Mouse (Mus musculus): ENCODE results near the gene Fam210b. TPM values are rescaled to one million over a fixed set of nuclear protein-coding genes. Genes with fewer than 3 reads are reported as not detected.

Gene Fam210b
- total RNA-seq, 1 experiment, result 1.6 TPM

DNA sequence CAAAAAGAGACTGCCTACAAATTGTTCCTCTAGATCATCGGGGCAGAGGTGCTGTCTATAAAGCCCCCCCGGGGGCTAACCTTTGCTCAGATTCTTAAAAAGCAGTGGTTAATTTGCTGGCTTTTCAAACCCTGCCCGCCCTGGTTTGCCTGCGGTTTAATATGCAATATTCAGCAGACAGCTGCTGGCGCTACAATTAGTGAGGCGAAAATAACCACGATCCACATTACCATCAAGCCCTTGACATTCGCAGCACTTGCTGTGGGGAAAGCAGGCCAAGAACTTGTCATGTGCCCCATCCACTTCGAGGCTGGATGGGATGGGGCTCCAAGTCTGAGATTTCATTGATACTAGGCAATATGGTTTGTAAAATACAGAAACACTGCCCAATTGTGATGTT is 7.9 kb downstream of the Fam210b start:
- H3K36me3 ChIP-seq (ENCODE audit: control insufficient read depth, insufficient read depth, low read length, poor library complexity, severe bottlenecking), result peaks cover 26% of the 10 kb centered on the region
- H3K9me3 ChIP-seq (ENCODE audit: control insufficient read depth, insufficient read depth, low read depth, low read length), result no peaks in the 10 kb centered on the region
- peaks cover 0 to 13% of the 10 kb centered on the region in 2 experiments; a peak in 1 of 4 replicates for H3K4me1 ChIP-seq (ENCODE audit: control insufficient read depth in 2 of 2, insufficient read depth in 2 of 2, low read length in 2 of 2, poor library complexity in 1 of 2)
- no peak overlapping the region for H3K27ac ChIP-seq (ENCODE audit: insufficient read depth, low read depth, low read length, poor library complexity, severe bottlenecking)
- in situ Hi-C loops (cut with MboI; ENCODE audit: low sequenced_read_pairs in 2 of 2, unreplicated experiment in 2 of 2), result no loop called here
- no peak for DNase-seq (ENCODE audit: low read depth, low spot score)
- H3K9ac ChIP-seq (ENCODE audit: insufficient read depth, low read depth, low read length, poor library complexity, severe bottlenecking), result no peak overlapping the region
- TF ChIP-seq MAFK (IDR thresholded peaks at IDR 0.05; ENCODE audit: insufficient read depth, low read depth, low read length) (no peak), ZC3H11A (IDR thresholded peaks at IDR 0.05; ENCODE audit: borderline replicate concordance, low read depth, low read length) (no peak), CHD2 (IDR thresholded peaks at IDR 0.05; ENCODE audit: low read depth, low read length) (no peak), HCFC1 (IDR thresholded peaks at IDR 0.05; ENCODE audit: borderline replicate concordance, insufficient read depth, low read length) (no peak), ZNF384 (IDR thresholded peaks at IDR 0.05; ENCODE audit: low read depth, low read length) (no peak)
- no peak overlapping the region for H3K4me3 ChIP-seq (ENCODE audit: insufficient read depth in 1 of 2, low read depth in 1 of 2, low read length in 2 of 2, poor library complexity in 1 of 2, severe bottlenecking in 1 of 2)

DNA sequence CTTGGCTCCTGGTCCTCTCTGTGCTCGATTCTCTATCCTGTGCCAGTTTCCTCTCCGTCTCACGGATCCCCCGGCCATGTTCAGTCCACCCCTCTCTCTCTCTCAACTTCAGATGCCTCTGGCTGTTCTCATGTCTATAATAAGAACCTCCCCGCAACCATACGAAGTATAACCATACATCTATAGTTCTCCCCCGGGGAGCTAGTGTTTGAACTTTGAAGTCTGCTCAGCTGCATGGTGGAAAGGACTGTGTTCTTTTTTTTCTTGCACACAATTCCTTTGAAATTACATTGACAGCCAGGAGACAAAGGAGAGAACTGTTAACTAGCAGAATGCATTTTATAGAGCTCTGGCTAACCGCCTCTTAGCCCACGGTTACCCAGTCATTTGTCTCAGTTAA is 9.4 kb downstream of the Fam210b start:
- in situ Hi-C loops (cut with MboI; ENCODE audit: low sequenced_read_pairs in 2 of 2, unreplicated experiment in 2 of 2), result no loop called here
- no peak overlapping the region for H3K27ac ChIP-seq (ENCODE audit: insufficient read depth, low read depth, low read length, poor library complexity, severe bottlenecking)
- no peaks in the 10 kb centered on the region for H3K9me3 ChIP-seq (ENCODE audit: control insufficient read depth, insufficient read depth, low read depth, low read length)
- DNase-seq (ENCODE audit: low read depth, low spot score), result no peak
- no peak overlapping the region for H3K9ac ChIP-seq (ENCODE audit: insufficient read depth, low read depth, low read length, poor library complexity, severe bottlenecking)
- H3K36me3 ChIP-seq (ENCODE audit: control insufficient read depth, insufficient read depth, low read length, poor library complexity, severe bottlenecking), result peaks cover 40% of the 10 kb centered on the region
- no peak for TF ChIP-seq ZNF384 (IDR thresholded peaks at IDR 0.05; ENCODE audit: low read depth, low read length)
- no peak for TF ChIP-seq ZC3H11A (IDR thresholded peaks at IDR 0.05; ENCODE audit: borderline replicate concordance, low read depth, low read length)
- no peak for TF ChIP-seq HCFC1 (IDR thresholded peaks at IDR 0.05; ENCODE audit: borderline replicate concordance, insufficient read depth, low read length)
- no peak for TF ChIP-seq CHD2 (IDR thresholded peaks at IDR 0.05; ENCODE audit: low read depth, low read length)
- no peak for TF ChIP-seq MAFK (IDR thresholded peaks at IDR 0.05; ENCODE audit: insufficient read depth, low read depth, low read length)
- H3K4me3 ChIP-seq (ENCODE audit: insufficient read depth in 1 of 2, low read depth in 1 of 2, low read length in 2 of 2, poor library complexity in 1 of 2, severe bottlenecking in 1 of 2), result no peak overlapping the region
- H3K4me1 ChIP-seq (ENCODE audit: control insufficient read depth in 2 of 2, insufficient read depth in 2 of 2, low read length in 2 of 2, poor library complexity in 1 of 2), result peaks cover 0 to 11% of the 10 kb centered on the region in 2 experiments; a peak in 1 of 4 replicates

DNA sequence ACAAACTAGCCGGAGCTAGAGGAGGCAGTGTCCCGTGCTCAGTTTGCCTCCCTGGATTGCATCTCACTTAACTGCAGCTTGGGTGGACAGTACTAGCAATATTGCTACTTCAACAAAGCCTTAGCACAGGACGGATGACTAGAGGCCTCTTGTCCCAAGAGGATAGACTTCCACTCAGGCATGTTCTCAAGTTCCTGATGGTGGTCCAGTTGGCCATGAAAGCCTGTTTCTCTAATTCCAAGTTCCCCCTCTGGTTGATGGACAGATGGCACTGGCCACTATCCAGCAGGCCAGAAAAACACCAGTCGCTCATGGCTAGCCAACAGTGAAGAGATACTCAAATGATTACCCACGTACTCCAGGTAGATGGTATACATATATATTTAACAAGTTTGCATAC is 10.5 kb downstream of the Fam210b start:
- in situ Hi-C loops (cut with MboI; ENCODE audit: low sequenced_read_pairs in 2 of 2, unreplicated experiment in 2 of 2), result no loop called here
- DNase-seq (ENCODE audit: low read depth, low spot score), result no peak
- H3K27ac ChIP-seq (ENCODE audit: insufficient read depth, low read depth, low read length, poor library complexity, severe bottlenecking), result no peak overlapping the region; the same call in 1 of the 2 replicates
- no peak overlapping the region for H3K4me3 ChIP-seq (ENCODE audit: insufficient read depth in 1 of 2, low read depth in 1 of 2, low read length in 2 of 2, poor library complexity in 1 of 2, severe bottlenecking in 1 of 2)
- H3K9me3 ChIP-seq (ENCODE audit: control insufficient read depth, insufficient read depth, low read depth, low read length), result no peaks in the 10 kb centered on the region
- no peak overlapping the region for H3K9ac ChIP-seq (ENCODE audit: insufficient read depth, low read depth, low read length, poor library complexity, severe bottlenecking)
- peaks cover 49% of the 10 kb centered on the region for H3K36me3 ChIP-seq (ENCODE audit: control insufficient read depth, insufficient read depth, low read length, poor library complexity, severe bottlenecking)
- peaks cover 0 to 6% of the 10 kb centered on the region in 2 experiments; a peak in 1 of 4 replicates for H3K4me1 ChIP-seq (ENCODE audit: control insufficient read depth in 2 of 2, insufficient read depth in 2 of 2, low read length in 2 of 2, poor library complexity in 1 of 2)
- TF ChIP-seq HCFC1 (IDR thresholded peaks at IDR 0.05; ENCODE audit: borderline replicate concordance, insufficient read depth, low read length) (no peak), ZC3H11A (IDR thresholded peaks at IDR 0.05; ENCODE audit: borderline replicate concordance, low read depth, low read length) (no peak), MAFK (IDR thresholded peaks at IDR 0.05; ENCODE audit: insufficient read depth, low read depth, low read length) (no peak), ZNF384 (IDR thresholded peaks at IDR 0.05; ENCODE audit: low read depth, low read length) (no peak), CHD2 (IDR thresholded peaks at IDR 0.05; ENCODE audit: low read depth, low read length) (no peak)

DNA sequence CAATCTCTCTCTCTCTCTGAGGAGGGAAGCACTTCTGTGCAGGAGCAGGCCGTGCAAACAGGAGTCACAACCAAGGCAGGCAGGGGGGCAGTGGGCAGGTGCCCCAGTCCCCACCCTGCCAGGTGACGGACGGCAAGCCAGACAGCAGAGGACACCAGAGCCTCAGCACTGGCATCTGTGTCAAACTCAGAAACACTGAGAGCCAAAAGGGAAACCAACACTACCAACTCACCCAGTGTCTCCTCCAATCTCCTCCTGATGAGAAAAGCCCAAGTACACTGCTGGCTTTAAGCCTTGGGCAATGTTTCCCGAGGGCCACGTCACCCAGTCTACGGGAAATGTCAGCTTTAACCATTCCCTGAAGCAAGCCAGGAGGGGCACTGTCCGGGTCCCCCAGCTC is 17.8 kb downstream of the Fam210b start:
- no peaks in the 10 kb centered on the region for H3K4me1 ChIP-seq (ENCODE audit: control insufficient read depth in 2 of 2, insufficient read depth in 2 of 2, low read length in 2 of 2, poor library complexity in 1 of 2)
- TF ChIP-seq HCFC1 (IDR thresholded peaks at IDR 0.05; ENCODE audit: borderline replicate concordance, insufficient read depth, low read length) (no peak), CHD2 (IDR thresholded peaks at IDR 0.05; ENCODE audit: low read depth, low read length) (no peak), ZNF384 (IDR thresholded peaks at IDR 0.05; ENCODE audit: low read depth, low read length) (no peak), ZC3H11A (IDR thresholded peaks at IDR 0.05; ENCODE audit: borderline replicate concordance, low read depth, low read length) (no peak), MAFK (IDR thresholded peaks at IDR 0.05; ENCODE audit: insufficient read depth, low read depth, low read length) (no peak)

More for the DNA sequence above, 17.8 kb downstream of the Fam210b start:
- DNase-seq (ENCODE audit: low read depth, low spot score), result no peak
- no peak overlapping the region for H3K27ac ChIP-seq (ENCODE audit: insufficient read depth, low read depth, low read length, poor library complexity, severe bottlenecking)
- in situ Hi-C loops (cut with MboI; ENCODE audit: low sequenced_read_pairs in 2 of 2, unreplicated experiment in 2 of 2), result no loop called here
- H3K4me3 ChIP-seq (ENCODE audit: insufficient read depth in 1 of 2, low read depth in 1 of 2, low read length in 2 of 2, poor library complexity in 1 of 2, severe bottlenecking in 1 of 2), result no peak overlapping the region
- H3K36me3 ChIP-seq (ENCODE audit: control insufficient read depth, insufficient read depth, low read length, poor library complexity, severe bottlenecking), result peaks cover 81% of the 10 kb centered on the region
- H3K9me3 ChIP-seq (ENCODE audit: control insufficient read depth, insufficient read depth, low read depth, low read length), result no peaks in the 10 kb centered on the region
- H3K9ac ChIP-seq (ENCODE audit: insufficient read depth, low read depth, low read length, poor library complexity, severe bottlenecking), result no peak overlapping the region

Data from ES-E14 (cell line).